Mouse (Mus musculus): ENCODE results near the gene Tmem199.

Tmem199 gene

DNA sequence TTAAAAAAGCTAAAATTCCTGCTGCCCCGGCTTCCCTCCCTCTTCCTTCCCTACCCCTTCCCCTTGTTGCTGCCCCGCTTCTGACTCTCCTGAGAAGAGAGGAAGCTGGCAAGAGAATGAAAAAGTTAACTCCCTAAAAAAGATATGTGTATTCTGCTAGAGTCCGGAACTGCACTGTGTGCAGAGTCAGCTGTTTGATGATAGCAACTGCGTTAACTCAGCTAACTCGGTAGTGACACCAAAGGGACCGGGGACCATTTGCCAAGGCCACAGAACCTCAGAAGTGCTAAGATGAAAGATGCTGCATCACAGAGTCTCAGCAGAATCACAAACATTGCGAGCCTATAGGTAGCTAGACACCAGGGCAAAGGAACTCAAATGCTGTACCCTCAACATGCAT is 44.5 kb downstream of the Tmem199 start:
- TF ChIP-seq GATA4 (IDR thresholded peaks at IDR 0.05; ENCODE audit: insufficient replicate concordance, low read length), result no peak

DNA sequence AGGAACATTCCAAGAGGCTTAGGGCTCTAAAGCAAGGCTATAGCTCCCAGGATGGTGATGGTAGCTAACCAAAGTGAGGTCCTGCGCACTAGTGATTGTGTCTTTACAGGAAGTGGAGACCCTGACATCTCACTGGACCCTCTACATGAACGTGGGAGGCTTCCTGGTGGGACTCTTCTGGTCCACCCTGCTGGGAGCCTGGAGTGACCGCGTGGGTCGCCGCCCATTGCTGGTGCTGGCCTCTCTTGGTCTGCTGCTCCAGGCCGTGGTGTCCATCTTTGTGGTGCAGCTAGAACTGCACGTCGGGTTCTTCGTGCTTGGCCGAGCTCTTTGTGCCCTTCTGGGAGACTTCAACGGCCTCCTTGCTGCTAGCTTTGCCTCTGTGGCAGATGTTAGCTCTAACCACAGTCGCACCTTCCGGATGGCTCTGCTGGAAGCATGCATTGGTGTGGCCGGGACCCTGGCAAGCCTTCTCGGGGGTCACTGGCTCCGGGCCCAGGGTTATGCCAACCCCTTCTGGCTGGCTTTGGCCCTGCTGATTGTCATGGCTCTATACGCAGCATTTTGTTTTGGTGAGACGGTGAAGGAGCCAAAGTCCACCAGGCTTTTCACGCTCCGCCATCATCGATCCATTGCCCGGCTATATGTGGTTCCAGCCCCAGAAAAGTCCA is 45.6 kb downstream of the Tmem199 start:
- no peak for TF ChIP-seq GATA4 (IDR thresholded peaks at IDR 0.05; ENCODE audit: insufficient replicate concordance, low read length)

DNA sequence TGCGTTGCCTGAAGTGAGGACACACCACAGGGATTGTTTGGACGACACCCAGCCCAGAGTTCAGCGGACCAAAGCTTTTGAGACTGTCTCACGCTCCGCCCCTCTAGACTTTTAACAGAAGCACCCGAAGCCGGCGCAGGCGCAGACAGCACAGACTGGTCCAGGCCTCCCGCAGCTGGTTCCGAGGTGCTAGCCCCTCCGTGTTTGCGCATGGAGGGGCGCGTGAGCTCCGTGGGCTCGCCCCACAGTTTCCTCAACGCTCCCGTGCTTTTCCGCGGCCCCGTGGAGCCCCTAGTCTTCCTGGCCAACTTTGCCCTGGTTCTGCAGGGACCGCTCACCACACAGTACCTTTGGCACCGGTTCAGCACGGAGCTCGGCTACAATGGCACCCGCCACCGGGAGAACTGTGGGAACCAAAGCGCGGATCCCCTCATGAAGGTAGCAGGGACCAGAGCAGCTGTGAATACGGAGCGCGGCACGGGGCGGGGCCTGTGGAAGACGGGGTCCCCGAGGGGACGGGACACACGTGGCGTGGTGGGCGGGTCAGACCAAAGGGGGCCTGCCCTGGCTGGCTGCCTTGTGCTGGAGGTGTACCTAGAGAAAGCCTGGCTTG is 46.3 kb downstream of the Tmem199 start, which contains the start of gene Slc46a1:
Gene Slc46a1 (plus strand): TSS at position 130 of the 613 bp plus-strand sequence.
- TF ChIP-seq GATA4 (IDR thresholded peaks at IDR 0.05; ENCODE audit: insufficient replicate concordance, low read length), result no peak

DNA sequence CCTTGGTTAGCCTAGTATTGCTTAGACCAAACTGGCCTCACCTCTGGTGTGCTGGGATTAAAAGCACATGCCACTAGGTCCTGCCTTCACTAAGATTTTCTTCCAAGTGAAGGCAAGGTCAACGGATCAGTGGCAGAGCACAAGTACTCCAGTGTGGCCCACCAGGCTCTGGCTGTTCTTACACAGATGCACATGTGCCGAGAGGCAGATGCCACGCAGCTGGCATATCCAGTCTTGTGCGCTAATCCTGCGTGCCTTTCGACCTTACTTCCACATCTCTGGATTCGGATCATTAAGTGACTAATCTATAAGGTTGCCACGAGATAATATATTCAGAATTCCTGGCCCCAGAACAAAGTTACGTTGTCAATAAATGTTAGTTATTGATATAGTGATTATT is 46.9 kb downstream of the Tmem199 start:
- TF ChIP-seq GATA4 (IDR thresholded peaks at IDR 0.05; ENCODE audit: insufficient replicate concordance, low read length), result no peak

DNA sequence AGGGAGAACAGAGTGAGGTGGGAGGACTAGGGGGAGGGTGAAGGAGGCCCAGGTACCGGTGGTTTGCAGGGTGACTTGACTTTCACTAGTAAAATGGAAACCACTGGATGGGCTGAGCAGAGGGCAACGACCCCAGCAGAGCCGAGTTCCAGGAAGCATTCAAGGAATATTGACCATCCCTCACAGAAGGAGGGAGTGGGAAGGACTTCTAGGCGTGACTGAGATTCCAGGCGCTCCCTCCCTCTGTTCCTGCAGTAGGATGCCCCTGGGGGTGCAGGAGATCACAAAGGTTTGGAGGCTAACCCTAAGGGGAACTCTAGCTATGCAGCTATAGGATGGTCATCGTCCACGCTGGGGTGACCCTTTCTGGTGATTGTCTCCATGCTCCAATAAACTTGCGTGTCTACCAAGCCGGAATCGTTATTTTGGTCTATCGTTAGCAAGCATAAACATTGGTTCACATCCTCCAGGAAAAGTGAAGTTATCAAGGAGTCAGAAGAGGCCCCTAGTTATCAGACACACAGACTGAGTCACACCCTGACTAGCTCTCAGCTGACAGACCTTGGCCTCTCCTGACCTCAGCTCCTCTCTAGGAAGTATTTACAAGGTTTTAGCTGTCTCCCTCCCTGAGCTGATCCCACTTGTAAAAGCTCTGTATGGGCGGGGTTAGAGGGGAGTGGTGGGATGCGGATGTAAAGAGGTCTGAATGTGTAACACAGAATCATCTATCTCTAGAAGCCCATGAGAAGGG is 48.5 kb downstream of the Tmem199 start:
- TF ChIP-seq GATA4 (IDR thresholded peaks at IDR 0.05; ENCODE audit: insufficient replicate concordance, low read length), result no peak

DNA sequence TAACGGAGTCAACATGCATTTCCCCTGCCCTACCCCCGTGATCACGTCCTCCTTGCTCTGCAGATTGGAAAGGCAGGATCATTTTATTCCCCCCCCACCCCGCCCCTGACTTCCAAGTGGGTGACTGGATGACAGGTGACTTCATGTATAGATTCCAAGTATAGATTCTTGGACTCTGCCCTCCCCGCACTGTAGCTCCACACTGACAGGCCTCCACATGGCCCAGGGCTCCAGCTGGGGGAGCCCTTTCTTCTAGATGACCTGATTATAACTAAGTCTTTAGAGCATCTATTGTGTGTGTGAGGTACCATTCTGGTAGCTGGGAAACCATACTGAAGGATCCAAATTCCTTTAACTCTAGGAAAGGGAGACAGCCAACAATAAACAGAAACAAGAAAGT is 49.3 kb downstream of the Tmem199 start:
- TF ChIP-seq GATA4 (IDR thresholded peaks at IDR 0.05; ENCODE audit: insufficient replicate concordance, low read length), result no peak

DNA sequence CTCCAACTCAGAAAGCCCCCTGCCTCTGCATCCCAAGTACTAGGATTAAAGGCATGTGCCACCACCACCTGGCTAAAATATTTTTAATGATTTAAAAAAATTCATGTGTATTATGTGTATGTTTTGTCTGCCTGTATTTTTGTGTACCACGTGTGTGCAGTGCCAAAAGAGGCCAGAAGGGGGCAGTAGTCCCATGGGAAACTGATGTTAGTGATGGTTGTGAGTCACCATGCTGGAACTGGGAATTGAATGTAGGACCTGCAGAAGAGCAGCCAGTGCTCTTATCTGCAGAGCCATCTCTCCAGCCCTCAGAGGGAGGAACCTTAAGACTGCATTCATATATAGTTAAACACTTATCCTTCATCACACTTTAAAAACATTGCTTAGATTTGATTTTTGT is 50.1 kb downstream of the Tmem199 start:
- TF ChIP-seq GATA4 (IDR thresholded peaks at IDR 0.05; ENCODE audit: insufficient replicate concordance, low read length), result no peak

DNA sequence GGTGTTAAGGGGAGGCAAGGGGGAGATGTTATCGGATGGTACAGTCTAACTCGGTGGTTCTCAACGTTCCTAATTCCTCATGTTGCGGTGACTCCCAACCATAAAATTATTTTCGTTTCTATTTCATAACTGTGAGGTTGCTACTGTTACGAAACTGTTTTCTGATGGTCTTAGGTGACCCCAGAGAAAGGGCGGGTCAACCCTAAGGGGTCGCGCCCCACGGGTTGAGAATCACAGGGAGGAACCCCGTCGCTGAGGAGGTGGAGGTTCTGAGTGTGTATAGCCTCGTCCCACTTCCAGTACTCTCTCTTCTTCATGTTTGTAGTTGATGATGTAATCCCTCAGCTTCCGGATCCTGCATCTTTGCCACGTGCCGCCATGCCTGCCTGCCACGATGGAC is 53.2 kb downstream of the Tmem199 start:
- no peak for TF ChIP-seq GATA4 (IDR thresholded peaks at IDR 0.05; ENCODE audit: insufficient replicate concordance, low read length)
